Mouse (Mus musculus) heart, embryonic 10.5 days (tissue): ENCODE measurements at regions not wholly inside any gene's neighbourhood (a gene's known extent, or its start where the extent isn't known, plus 50 kb on each side); places are given as distances from the start of the nearest gene placed in this dataset.

Source experiments
- DNase-seq: peaks from one replicate; pipeline ENCODE4 v3.0.0-alpha.2; 2017; ENCODE audit warnings: low spot score
- H3K27ac ChIP-seq: fragments of 300-500 bp; sonication (generic); 2 replicates; pipeline ENCODE4 v1.5.1; 2016; ENCODE audit warnings: mild to moderate bottlenecking
- H3K27me3 ChIP-seq: fragments of 300-500 bp; sonication (generic); 2 replicates; pipeline ENCODE4 v1.6.1; 2016; ENCODE audit warnings: mild to moderate bottlenecking; ENCODE audit not compliant: poor library complexity, insufficient read depth, severe bottlenecking
- H3K36me3 ChIP-seq: fragments of 300-500 bp; sonication (generic); 2 replicates; pipeline ENCODE4 v1.6.1; 2016; ENCODE audit warnings: mild to moderate bottlenecking, moderate library complexity
- H3K4me1 ChIP-seq: fragments of 300-500 bp; sonication (generic); 2 replicates; pipeline ENCODE4 v1.6.1; 2016; ENCODE audit warnings: mild to moderate bottlenecking
- H3K4me3 ChIP-seq: fragments of 300-500 bp; sonication (generic); 2 replicates; pipeline ENCODE4 v1.5.1; 2016; ENCODE audit warnings: mild to moderate bottlenecking, moderate library complexity
- H3K9me3 ChIP-seq: fragments of 300-500 bp; sonication (generic); 2 replicates; pipeline ENCODE4 v1.6.1; 2016; ENCODE audit warnings: mild to moderate bottlenecking, moderate library complexity
- WGBS: fragments of 180-500 bp; shearing (Covaris S2); methylation state at CpG from one replicate; pipeline ENCODE4 v1.1.7; 2016; 5-methylcytosine and 5-hydroxymethylcytosine counted together

DNA sequence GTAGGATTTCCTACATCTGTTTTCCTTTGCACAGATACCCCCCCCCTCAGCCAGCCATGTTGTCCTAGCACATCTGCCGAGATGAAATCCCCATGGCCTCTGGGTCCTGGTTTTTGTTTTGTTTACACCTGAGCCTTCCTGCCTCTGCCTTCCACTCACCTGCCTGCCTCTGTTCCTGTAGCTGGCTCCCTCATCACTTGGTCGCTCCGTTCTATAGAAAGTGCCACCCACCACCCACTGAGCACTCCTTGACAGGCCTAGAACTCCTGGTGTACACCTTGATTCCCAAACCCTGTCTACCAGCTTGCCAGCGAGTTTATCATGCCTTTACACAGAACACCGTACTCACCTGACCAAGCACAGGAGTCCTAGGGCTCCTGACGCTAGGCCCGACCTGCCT lies 72.6 kb upstream of the Armc2 start:
- H3K4me1 ChIP-seq, result peaks cover 48% of the 10 kb centered on the region
- DNase-seq, result peak; percentile 64
- H3K9me3 ChIP-seq, result no peaks in the 10 kb centered on the region
- H3K36me3 ChIP-seq, result no peaks in the 10 kb centered on the region
- WGBS, result 90% methylated on average over 7 of the region's 7 CpGs
- no peak overlapping the region for H3K4me3 ChIP-seq
- no peaks in the 10 kb centered on the region; the same call in 1 of the 2 replicates for H3K27me3 ChIP-seq
- 0 out of 2 replicates have a peak overlapping the region, but pooled peaks have one; percentile 65 for H3K27ac ChIP-seq

- WGBS, result 64% methylated on average over 3 of the region's 3 CpGs
- H3K27ac ChIP-seq, result peak overlapping the region; percentile 43; the same call in 1 of the 2 replicates
- no peaks in the 10 kb centered on the region for H3K36me3 ChIP-seq
- no peaks in the 10 kb centered on the region; the same call in 1 of the 2 replicates for H3K27me3 ChIP-seq
- no peaks in the 10 kb centered on the region for H3K9me3 ChIP-seq
- DNase-seq, result no peak
- no peak overlapping the region for H3K4me3 ChIP-seq
- peaks cover 48% of the 10 kb centered on the region for H3K4me1 ChIP-seq
These were observed 71.9 kb upstream of the Armc2 start for GRCm38 (mm10) chr10:42090147-42090546.

DNA sequence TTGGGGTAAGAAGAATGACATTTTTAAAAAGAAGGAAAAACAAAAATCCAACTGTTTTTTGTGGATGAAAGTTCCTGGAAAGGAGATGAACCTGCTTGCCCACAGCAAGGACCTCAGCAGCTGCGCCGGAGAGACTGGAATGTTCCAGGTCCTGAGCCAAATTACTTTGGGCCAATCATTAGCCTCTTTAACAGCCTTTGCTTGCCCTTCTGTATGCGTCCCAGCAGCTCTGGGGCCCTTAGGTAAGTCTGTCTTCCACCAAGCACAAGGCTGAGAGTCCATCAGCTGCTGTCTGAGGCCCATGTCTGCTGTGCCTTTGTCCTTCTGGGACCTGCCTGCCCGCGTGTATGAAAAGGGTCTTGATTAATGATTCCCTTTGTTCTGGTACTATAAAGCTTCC lies 71.4 kb upstream of the Armc2 start:
- H3K27ac ChIP-seq, result peak overlapping the region; percentile 43
- H3K4me3 ChIP-seq, result no peak overlapping the region

GRCm38 (mm10) chr10:42089235-42089625 lies 71.0 kb upstream of the Armc2 start:
- H3K36me3 ChIP-seq, result no peaks in the 10 kb centered on the region
- no peaks in the 10 kb centered on the region for H3K9me3 ChIP-seq
- H3K27me3 ChIP-seq, result no peaks in the 10 kb centered on the region; the same call in 1 of the 2 replicates
- DNase-seq, result peak; percentile 65
- peaks cover 41% of the 10 kb centered on the region for H3K4me1 ChIP-seq
- H3K27ac ChIP-seq, result no peak overlapping the region; the same call in 1 of the 2 replicates
- WGBS, result 27% methylated on average over 3 of the region's 3 CpGs
- H3K4me3 ChIP-seq, result no peak overlapping the region

More for the DNA sequence above, 71.4 kb upstream of the Armc2 start:
- Histone ChIP-seq H3K36me3 (no peaks in the 10 kb centered on the region), H3K27me3 (no peaks in the 10 kb centered on the region; the same call in 1 of the 2 replicates), H3K9me3 (no peaks in the 10 kb centered on the region), H3K4me1 (peaks cover 46% of the 10 kb centered on the region)
- 77% methylated on average over 5 of the region's 5 CpGs for WGBS
- no peak for DNase-seq

- Histone ChIP-seq H3K27me3 (no peaks in the 10 kb centered on the region; the same call in 1 of the 2 replicates), H3K4me1 (peaks cover 40% of the 10 kb centered on the region), H3K4me3 (no peak overlapping the region), H3K27ac (peak overlapping the region; percentile 4; the same call in 1 of the 2 replicates), H3K9me3 (no peaks in the 10 kb centered on the region), H3K36me3 (no peaks in the 10 kb centered on the region)
- WGBS, result 53% methylated on average over 14 of the region's 14 CpGs
- DNase-seq, result peak; percentile 62
These were observed 70.5 kb upstream of the Armc2 start for GRCm38 (mm10) chr10:42088570-42089234.

GRCm38 (mm10) chr10:42087906-42088305 lies 69.7 kb upstream of the Armc2 start:
- Histone ChIP-seq H3K27me3 (no peaks in the 10 kb centered on the region; the same call in 1 of the 2 replicates), H3K4me1 (peaks cover 42% of the 10 kb centered on the region), H3K36me3 (no peaks in the 10 kb centered on the region), H3K27ac (no peak overlapping the region), H3K9me3 (no peaks in the 10 kb centered on the region), H3K4me3 (no peak overlapping the region)
- 86% methylated on average over 3 of the region's 3 CpGs for WGBS
- no peak for DNase-seq

DNA sequence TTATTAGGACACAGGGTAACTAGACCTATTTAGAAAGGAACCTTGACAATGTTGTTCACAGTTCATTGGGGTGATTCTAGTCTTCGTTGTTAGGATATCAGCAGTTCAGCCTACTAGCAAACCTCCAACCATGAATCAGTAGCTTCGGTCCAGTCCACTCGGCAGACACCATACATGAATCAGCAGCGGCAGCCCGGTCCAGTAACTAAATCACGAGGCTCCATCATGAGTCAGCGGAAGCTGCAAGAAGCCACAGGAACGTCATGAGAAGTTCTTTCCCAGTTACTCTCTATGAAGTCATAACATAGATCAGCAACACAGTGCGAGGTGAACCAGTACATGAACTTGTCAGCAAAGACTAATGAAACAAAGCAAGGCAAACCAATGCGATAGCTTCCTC lies 68.4 kb upstream of the Armc2 start:
- WGBS, result 91% methylated on average over 10 of the region's 10 CpGs

GRCm38 (mm10) chr10:42085295-42085694 lies 67.1 kb upstream of the Armc2 start:
- WGBS, result 75% methylated on average over 2 of the region's 2 CpGs
- no peak overlapping the region for H3K4me3 ChIP-seq
- no peaks in the 10 kb centered on the region for H3K36me3 ChIP-seq
- DNase-seq, result no peak
- no peaks in the 10 kb centered on the region for H3K9me3 ChIP-seq
- H3K4me1 ChIP-seq, result peaks cover 34% of the 10 kb centered on the region
- no peak overlapping the region for H3K27ac ChIP-seq
- no peaks in the 10 kb centered on the region; the same call in 1 of the 2 replicates for H3K27me3 ChIP-seq

More for the DNA sequence above, 68.4 kb upstream of the Armc2 start:
- H3K27me3 ChIP-seq, result no peaks in the 10 kb centered on the region; the same call in 1 of the 2 replicates
- H3K4me3 ChIP-seq, result no peak overlapping the region
- no peaks in the 10 kb centered on the region for H3K36me3 ChIP-seq
- H3K4me1 ChIP-seq, result peaks cover 43% of the 10 kb centered on the region
- H3K27ac ChIP-seq, result no peak overlapping the region
- H3K9me3 ChIP-seq, result no peaks in the 10 kb centered on the region
- DNase-seq, result no peak

- Histone ChIP-seq H3K36me3 (no peaks in the 10 kb centered on the region), H3K27me3 (no peaks in the 10 kb centered on the region), H3K27ac (peak overlapping the region; percentile 42; the same call in 1 of the 2 replicates), H3K4me1 (peaks cover 15% of the 10 kb centered on the region), H3K9me3 (no peaks in the 10 kb centered on the region), H3K4me3 (no peak overlapping the region)
- no peak for DNase-seq
- 20% methylated on average over 7 of the region's 7 CpGs for WGBS
These were observed 64.1 kb upstream of the Armc2 start for GRCm38 (mm10) chr10:42082227-42082840.

DNA sequence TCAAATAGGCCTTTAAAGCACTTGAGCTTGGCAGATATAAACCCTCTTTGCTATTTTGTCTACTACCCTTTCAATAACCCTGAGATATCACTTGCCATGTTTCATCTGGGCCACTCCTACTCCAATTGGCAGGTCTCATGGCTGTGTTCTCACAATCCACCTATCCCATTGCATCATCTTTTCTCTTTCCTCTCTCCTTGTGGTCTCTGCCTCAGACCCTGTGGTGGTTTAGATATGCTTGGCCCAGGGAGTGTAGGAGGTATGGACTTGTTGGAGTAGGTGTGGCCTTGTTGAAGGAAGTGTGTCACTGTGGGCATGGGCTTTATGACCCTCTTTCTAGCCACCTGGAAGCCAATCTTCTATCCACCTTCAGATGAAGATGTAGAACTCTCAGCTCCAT lies 61.5 kb upstream of the Armc2 start:
- H3K4me1 ChIP-seq, result peaks cover 15% of the 10 kb centered on the region
- H3K4me3 ChIP-seq, result no peak overlapping the region
- no peaks in the 10 kb centered on the region for H3K27me3 ChIP-seq
- H3K9me3 ChIP-seq, result no peaks in the 10 kb centered on the region
- H3K36me3 ChIP-seq, result no peaks in the 10 kb centered on the region
- DNase-seq, result peak; percentile 24
- no peak overlapping the region for H3K27ac ChIP-seq

DNA sequence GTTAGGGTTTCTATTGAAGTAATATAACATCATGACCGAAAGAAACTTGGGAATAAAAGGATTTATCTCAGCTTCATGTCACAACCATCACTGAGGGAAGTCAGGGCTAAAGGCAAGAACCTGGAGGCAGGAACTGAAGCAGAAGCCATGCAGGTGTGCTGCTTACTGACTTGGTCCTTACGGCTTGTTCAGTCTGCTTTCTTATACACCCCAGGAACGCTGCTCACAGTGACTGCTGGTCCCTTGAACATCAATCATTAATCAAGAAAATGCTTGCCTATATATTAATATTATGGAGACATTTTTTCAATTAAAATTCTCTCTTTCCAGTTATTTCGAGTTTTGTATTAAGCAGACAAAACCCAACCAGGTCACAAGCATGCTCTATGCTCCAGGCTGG lies 58.5 kb upstream of the Armc2 start:
- no peak overlapping the region for H3K4me3 ChIP-seq
- H3K9me3 ChIP-seq, result no peaks in the 10 kb centered on the region
- H3K27me3 ChIP-seq, result no peaks in the 10 kb centered on the region; the same call in 1 of the 2 replicates
- peak; percentile 59 for DNase-seq
- no peak overlapping the region for H3K27ac ChIP-seq
- 82% methylated on average over 4 of the region's 4 CpGs for WGBS
- H3K36me3 ChIP-seq, result no peaks in the 10 kb centered on the region
- H3K4me1 ChIP-seq, result peaks cover 23% of the 10 kb centered on the region

GRCm38 (mm10) chr10:42075545-42075944 lies 57.3 kb upstream of the Armc2 start:
- Histone ChIP-seq H3K9me3 (no peaks in the 10 kb centered on the region), H3K27me3 (no peaks in the 10 kb centered on the region; the same call in 1 of the 2 replicates), H3K4me1 (peaks cover 32% of the 10 kb centered on the region), H3K27ac (no peak overlapping the region), H3K36me3 (no peaks in the 10 kb centered on the region), H3K4me3 (no peak overlapping the region)
- DNase-seq, result peak; percentile 6
- 91% methylated on average over 6 of the region's 6 CpGs for WGBS

DNA sequence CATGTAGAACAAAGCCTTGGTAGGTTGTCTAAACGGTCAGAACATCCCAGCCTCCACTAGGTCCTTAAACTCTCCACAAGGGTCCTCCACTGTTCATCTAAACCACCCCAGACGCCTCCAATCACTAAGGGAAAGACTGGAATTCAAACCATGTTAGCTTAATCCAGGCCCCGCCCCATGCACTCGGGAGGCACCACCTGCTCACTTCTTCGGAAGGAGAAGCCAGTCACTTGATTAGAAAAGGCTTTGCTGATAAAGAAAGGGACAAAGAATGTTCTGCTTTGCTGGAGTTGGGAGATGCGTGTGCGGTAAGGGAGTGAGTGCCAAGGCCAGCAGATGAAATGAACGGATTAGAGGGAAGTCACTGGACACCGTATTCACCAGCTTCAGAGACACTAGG lies 54.5 kb upstream of the Armc2 start:
- peaks cover 32% of the 10 kb centered on the region for H3K4me1 ChIP-seq
- H3K27me3 ChIP-seq, result peaks cover 5% of the 10 kb centered on the region; the same call in 1 of the 2 replicates
- no peaks in the 10 kb centered on the region for H3K36me3 ChIP-seq
- WGBS, result 18% methylated on average over 9 of the region's 9 CpGs
- H3K9me3 ChIP-seq, result no peaks in the 10 kb centered on the region
- H3K27ac ChIP-seq, result peak overlapping the region; percentile 66; the same call in 1 of the 2 replicates
- peak; percentile 77 for DNase-seq
- peak overlapping the region; percentile 35 for H3K4me3 ChIP-seq
